Mouse (Mus musculus) MEL-GATA-1-ER (cell line): ENCODE results near the gene Fancc.
"Not testable (repeated sequence)": the region's sequence is repeated elsewhere in the genome, so short reads cannot be mapped to it uniquely, and the experiment has no call there.

Experiments used
- DNase-seq: peaks from one replicate; pipeline ENCODE4 v3.0.0-alpha.2; 2012; ENCODE audit warnings: low read depth; ENCODE audit errors: extremely low read depth

The Fancc gene

DNA sequence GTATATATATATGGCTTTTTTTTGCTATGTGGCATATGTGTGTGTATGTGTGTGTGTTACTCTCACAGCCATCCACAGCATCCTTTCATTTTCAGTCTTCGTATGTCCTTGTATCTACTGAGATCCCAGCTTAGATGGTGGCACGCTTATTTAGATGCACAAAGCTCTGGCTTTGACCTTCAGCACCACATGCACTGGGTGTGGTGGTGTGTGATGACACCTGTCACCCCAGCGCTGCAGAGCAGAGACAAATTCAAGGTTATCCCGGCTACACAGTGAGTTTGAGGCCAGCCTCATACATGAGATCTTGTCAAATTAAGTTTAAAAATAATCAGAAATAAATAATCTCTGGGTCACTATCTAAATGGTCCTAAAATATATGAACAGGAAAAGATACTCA, 141.0 kb downstream of the Fancc start:
- DNase-seq: no peak

DNA sequence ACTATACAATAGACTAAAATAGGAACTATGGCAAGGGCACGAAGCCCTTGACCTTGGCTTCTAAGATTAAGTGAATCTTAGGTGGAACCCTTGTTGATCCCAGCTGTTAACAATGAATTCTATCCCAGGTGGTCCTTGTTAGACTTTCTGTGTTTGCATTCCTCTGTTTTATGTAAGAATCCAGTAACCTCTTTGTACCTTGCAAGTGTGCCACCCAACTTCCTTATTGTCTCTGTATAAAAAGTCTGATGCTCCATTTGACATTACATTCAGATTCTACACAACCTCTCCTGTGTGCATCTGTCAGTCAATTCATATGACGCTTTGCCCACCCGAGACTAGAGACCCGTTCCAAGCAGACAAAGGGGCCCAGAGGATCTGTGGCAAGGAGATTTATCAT, 143.8 kb downstream of the Fancc start:
- DNase-seq: not testable (repeated sequence)

DNA sequence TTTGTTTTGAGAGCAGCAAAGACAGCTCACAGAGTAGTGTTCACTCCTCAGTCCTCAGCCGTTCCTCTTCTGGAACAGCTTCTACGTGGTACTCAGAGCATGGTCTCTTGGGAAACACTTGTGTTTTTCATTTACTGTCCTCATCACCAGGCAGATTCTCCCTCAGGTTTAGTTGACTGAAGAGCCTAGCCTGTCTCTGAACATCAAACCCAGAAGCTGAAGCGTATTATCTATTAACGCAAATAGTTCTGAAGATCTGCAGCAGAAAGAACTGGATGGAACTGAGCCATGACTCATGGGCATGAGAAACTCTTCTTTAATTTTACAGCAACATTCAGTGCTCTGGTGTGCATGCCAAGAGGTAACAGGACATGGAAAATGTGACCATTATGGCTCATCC, 147.0 kb downstream of the Fancc start:
- DNase-seq: no peak

DNA sequence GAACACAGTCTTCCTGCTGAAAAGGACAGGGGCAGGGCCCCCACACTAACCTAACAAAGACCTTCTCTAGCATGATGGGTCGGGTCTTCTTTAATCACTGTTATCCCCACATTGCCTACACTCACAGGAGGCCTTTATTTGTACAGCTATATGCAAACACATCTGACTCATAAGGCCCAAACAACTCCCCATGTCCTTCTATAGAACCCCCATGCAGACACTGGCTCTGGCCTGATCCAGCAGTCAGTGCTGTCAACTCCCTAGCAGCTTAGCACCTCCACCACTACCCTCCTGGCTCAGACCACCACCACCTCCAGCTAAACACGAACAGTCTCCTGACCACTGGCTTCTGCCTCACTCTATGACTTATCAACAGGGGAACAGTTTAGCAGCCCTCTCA, 149.4 kb downstream of the Fancc start:
- no peak for DNase-seq

DNA sequence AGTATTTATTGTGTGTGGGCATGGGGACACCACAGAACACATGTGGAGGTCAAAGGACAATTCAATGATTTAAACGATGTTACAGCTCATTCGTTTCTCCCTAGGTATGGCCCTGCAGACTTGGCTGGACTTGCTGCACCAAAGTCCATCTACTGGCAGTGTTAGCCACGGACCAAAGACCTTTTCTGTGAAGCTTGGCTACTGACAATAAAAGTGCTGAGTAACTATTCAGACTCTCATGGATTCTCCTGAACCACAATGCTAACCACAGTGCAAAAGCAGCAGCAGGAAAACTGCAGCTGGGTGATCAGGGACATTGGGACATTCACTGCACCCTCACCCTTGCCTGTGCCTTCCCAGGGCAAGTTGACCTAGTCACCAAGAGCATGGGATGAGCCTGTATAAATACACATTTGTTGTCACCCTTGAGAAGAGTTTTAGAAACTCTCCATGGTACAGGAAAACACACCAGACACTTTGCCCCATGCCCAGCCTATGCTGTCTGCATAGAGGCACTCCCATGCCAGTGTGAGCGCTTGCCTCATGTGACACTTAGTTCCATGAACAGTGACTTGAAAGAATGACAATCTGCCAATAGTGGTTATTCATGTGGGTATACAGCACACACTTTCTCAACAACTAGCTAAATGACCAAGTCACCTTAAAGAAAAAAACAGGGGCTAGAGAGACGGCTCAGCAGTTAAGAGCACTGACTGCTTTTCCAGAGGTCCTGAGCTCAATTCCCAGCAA, 151.4 kb downstream of the Fancc start:
- DNase-seq: no peak

DNA sequence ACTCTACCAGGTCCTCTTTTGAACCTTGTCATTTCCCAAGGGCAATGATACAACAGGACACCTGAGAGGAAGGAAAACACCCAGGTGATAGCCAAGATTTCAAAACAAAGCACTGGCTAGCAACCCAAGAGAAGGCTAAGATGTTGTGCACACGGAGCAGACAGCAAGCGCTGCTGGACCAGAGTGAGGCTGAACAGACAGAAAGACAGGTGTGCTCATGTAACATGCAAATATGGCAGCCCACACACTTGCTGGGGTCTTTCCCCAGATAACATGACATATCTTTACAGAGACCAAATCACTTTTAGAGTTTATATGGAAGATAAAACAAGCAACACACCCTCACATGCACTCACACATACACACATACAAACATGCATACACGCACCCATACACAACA, 152.6 kb downstream of the Fancc start:
- no peak for DNase-seq

DNA sequence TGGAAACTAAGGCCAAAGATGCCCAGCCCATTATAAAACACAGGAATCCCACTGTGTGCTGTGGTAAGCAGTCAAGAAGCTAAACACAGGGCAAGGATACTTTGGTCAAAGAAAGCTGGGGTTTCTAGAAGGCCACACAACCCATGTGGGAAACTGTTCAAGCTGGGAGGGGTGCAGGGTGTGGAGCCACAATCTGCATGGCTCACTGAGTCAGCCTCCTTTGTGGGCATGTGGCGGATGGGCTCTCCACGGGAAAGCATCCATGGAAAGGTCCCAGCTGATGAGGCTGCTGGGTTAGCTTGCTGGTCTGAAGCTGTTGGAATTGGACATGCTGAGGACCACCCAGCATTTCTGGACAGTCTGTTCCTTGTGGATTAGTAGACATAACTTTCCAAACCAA, 154.3 kb downstream of the Fancc start:
- DNase-seq: no peak

DNA sequence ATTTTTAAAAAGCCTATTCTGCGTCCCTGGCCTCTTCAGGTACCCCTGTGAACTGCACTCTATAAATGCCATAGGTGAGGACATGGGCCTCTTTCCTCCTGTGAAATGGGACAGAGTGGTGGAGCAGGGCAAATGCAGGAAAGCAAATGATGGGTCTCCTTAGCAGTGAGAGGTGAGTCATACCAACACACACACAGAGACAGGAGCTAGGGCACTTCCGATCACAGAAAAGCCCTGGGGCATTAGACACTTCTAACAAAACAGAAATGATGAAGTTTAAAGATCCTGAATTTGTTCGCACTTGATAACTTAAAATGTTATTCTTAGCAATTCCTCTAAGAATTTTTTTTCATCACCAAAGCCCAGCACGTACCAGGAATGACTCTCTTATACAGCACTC, 157.1 kb downstream of the Fancc start:
- DNase-seq: no peak

DNA sequence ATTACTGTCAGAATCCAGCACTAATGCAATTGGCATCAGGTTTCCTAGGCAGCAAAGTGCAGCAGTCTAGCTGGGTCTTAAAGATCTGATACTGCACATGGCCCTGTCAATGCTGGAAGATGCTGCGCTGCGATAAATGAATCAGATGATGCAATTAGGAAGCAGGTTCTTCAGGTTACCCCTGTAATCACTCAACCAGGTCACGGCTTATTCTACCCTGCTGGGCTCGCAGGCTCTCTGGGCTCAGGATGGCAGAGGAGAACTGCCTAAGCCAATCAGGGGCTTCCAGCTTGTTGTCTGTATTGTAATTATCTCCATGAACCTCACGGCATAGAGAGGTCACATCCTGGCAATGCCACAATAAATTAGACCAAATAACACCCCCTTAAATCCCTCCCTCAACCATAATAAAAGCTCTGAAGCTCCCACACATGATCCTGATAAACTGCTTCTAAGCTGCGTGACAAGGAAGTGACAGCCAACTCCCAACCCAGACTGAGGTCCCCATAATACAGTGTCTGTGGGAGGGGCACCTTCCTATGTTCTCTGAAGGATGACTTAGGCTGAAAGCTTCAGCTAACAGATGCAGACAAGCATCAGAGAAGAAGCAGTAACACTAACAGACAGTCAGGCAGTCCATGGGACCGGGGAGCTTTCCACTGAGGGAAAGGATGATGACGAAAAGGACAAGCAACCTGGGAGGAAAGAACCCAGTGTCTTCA, 159.7 kb downstream of the Fancc start:
- no peak for DNase-seq

DNA sequence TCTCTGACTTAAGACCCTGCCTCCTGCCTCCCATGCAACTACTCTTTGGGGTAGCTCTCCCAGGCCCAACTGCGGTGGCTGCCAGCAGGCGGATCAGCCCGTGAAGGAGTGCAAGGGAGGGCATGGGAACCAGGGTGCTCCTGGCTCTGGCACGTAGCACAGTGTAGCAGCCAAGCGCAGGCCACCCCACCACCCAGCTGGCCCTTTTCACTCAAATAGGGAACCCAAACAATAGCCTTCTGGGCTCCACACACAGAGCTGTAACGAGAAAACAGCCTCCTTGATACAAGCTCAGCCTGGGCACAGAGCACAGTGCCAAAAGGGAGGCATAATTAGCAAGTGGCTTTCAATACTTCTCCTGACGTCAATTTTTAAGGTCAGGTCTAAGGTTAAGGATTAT, 160.7 kb downstream of the Fancc start:
- no peak for DNase-seq

DNA sequence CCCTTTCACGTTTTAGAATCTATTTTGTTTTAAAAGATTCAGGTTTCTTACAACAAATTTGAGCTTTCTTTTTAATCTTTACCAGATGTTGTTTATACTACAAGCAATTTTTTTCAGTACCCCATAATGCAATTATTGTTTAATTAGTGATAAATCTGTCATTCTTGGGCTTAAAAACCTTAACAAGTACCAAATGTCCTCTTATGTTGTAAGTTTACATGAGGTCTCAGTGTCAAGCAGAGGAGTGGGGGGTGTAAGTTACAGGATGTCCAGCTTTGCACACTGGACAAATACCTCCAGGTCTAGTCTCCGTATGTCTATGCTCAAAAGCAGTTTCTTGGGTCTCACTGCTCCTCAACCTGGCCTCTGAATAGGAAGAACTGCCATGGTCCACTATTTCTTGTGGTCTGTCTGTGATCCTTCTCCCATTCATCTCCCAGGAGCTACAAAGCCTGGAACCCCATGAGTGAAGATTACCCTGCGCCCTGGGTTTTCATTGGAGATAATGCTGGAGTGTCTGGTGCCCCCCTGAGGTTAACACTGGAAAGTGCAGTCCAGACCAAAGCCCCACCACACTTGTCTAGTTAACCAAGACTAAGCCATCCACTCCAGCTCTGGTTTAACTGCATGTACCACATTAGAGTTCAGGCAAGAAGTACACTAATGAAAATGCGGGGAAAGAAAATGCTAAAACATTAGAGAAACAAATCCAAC, 161.5 kb downstream of the Fancc start:
- DNase-seq: no peak

DNA sequence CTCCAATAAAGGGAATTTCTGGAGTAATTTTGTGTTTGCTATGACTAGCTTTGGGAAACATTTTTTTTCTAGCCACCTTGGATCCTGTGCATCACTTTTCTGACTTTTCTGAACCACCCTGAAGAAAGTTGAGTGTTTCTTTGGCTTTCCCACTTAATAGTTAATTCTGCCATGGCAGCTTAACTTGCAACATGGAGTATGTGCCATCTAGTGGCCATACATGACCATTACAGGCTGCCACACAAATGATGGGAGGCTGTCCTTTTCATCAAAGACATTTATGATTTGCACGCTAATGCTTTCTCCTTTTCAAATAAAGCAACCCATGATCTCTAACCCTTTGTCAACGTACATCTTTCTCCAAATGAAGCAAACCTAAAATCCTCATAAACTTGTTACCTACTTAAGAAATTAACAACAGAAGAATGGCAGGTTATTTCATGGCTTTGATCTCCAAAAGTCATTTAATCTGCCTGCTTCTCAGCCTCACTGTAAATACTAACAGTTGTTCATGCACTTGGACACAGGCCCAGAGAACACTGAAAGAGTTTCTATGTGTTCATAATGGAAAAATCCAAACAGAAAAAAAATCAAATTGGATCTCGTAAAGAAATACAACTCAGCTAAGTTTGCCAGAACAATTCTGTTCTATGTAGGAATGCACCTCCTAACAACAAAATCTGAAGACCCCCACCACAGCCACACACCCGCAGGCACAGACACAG, 164.3 kb downstream of the Fancc start:
- no peak for DNase-seq

DNA sequence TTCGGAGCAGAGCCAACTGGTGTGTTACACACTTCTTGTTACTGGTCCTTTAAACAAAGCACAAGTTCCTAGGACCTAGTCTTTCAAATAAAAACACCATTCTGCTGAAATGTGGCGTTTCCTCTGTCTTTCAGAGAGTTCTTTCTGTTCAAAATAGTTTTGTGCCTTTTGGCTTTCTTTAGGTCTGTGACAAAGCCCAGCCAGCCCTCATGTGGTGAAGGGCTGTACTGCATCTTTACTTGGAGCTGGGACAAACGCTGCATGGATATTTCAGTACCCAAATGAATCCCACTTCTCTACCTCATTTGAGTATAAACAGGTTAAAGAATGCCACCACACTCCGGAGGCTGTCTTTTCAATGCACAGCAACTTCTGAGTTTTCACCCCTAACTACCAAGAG, 165.7 kb downstream of the Fancc start:
- DNase-seq: no peak

DNA sequence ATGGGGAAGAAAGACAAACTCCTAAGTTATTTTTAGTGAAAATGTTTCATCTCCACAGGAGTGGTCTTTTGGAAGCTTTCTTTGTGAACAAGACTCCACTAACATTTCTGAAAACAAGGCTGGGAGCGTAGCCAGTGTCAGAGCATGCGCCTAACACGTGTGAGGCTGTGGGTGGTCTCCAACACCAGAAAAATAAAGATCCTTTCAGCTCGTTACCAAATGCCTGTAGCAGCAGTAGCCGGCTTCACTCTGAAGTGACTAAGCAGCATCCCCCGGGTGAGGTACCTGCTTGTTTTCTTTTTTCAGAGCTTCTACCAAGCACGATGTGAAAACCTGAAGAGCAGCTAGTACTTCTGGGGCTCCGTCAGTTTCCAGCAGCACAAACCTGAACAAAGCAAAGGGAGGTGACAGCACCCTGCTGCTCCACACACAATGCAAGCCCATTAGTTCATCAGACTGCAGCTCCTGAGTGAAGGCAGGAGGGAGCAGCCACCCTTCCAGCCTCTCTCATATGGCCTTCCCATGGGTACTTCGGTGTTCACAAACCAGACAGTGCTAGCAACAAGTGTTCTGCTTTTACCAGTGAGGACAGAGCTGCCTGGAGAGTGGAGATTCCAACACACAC, 166.7 kb downstream of the Fancc start:
- DNase-seq: no peak

DNA sequence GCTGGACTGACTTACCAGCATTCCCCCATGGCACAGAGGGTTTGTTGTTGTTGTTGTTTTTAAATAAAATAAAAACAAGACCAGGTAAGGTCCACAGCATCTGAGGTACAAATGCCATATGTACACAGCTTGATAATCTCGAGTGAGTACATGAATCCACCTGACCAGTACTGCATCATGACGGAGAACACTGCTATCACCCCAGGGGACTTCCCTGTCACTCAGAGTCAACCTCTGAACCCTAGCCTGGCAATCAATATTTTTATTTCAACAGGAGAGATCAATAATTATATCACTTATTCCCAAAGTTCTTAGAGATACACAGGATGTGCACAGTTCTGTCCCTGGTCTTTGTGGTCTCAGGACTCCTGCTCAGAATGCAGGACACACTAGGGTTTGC, 171.1 kb downstream of the Fancc start:
- no peak for DNase-seq

DNA sequence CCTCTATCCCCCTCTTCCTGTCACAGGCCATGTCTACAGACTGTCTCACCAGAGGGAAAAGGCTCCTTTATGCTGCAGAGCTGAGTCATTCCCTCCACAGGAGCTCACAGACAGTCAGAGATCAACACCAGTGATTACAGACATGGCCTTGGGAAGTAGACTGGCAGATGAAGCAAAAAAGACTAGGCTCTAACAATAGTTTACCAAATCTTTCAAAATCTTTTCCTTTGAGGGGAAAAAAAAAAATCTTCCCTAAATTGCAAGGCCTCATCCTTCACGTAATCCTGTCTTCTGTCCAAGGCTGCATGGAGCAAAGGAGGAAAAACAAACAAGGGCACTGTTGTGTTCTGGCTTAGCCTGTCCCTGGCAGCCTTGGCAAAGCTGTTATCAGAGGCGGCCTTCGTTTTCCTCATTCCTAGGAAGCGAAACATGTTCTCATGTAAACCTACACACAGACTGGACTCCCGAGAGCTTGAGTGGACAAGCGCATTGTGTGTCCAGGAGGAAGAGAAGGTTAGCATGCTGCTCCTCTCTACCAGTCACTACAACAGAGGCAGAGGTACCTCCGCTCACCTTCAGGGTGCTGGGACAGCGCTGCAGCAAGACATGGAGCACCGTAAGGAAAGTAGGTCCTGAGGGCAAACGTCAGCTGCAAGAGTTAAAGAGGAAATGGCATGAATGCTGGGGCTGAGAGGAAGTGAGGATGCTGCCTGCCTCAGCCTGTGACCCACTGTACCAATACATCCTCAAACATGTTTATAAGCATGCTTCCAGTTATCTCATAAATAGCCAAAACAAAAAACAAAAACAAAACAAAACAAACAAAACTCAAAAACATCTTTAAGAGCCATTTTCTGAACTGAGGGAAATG, 171.9 kb downstream of the Fancc start:
- DNase-seq: peak; percentile 43

DNA sequence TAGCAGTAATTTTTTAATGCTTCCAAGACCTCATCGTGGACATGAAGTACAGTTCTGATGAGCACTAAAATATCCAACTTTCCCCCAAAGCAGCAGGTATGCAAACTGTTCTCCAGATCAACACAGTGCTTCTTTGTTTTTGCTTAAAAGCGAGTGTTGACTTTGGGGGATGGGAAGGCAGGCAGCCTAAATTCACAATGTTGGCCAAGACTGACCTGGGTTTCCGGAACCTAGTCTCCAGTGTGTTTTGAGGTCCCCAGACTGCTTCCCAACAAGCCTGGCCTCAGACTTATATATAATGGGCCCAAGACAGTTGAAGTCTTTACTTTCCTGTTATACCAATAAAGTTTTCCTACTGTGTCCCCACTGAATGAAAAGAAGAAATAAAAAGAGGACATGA, 172.8 kb downstream of the Fancc start:
- DNase-seq: no peak

DNA sequence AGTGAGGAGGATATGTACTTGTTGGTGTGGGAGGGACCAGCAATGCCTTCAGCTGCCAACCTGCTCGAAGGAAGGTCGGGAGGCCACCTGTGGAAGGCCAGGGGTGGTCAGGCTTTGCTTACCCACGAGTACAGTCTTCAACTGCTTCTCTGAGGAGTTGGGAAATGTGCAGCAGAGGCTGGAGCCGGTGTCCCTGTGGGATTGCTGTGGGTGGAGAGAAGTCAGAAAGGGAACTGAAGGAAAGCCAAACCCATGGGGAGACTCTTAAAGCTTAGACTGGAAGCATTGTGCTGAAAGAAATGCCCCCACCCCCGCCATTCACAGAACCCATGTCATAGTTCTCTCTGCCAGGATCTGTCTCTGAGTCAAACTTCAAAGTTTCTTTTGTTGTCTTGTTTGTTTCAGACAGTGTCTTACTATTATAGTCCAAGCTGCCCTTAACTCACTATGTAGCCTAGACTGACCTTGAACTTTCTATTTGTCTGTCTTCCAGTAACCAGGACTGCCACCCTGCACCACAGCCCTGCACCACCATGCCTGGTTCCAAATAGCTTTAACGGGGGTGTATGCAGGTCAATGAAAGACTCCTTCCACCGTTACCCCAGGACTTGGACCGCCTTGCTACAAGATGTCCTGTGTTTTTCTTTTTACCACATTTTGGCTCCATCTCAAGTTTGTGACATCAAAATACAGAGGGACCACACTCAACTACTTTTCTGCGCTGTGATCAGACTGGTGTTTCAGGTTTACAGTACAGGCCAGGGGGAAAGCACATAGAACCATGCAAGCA, 173.6 kb downstream of the Fancc start:
- DNase-seq: no peak

DNA sequence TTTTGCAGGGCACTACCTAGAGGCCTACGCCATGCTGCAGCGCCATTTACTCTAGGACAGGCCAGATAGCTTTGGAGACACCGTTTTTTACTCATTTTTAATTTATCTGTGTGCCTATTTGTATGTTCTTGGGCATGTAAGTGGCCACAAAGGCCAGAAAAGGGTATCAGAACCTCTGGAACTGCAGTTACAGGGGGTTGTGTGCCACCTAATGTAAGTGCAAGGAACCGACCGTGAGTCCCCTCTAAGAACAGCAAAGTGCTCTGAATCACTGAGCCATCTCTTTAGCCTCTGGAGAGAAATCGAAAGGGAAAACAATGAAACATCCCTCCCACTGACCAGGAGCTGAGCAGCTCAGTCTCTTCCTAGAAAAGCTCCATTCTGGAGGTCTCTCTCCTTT, 174.3 kb downstream of the Fancc start:
- no peak for DNase-seq

DNA sequence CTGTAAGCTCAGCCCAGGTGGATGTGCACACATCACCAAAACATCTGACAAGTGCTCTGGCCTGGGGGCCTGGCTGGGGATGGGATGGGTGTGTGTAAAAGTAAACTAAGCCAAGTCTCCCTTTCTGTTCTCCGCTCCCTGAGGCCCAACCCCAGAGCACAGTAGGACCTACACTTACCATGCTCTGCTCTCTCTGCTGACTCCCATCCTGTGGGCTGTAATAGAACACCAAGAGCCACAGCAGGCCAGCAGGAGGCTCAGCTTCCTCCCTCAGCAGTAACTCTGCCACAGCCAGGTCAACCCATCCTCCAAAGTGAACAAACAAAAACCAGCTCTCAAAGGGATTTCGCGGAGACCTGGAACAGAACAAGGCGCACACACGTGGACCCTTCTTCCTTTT, 175.4 kb downstream of the Fancc start:
- no peak for DNase-seq
